7 mouse cellular contexts compared by ENCODE assay signal in genomic region chrX:133734984-133735383, GRCm38 (mm10). TPM values are rescaled to one million over a fixed set of nuclear protein-coding genes. Genes with fewer than 3 reads are reported as not detected.
DNase-seq lines count a peak whose midpoint lies in the region; ATAC-seq and TF ChIP-seq lines count a peak whose summit lies in the region.

No protein-coding gene starts in this region.

- no peaks in the 10 kb centered on the region for H3K36me3 ChIP-seq in G1E (replicated peaks)

- peak; percentile 82 for TF ChIP-seq CTCF in layer of hippocampus, adult 2 months (conservative IDR thresholded peaks at IDR 0.05)
- TF ChIP-seq CTCF in G1E (IDR thresholded peaks at IDR 0.05; ENCODE audit: low read depth, low read length), result peak; percentile 43

- H3K4me1 ChIP-seq in G1E (ENCODE audit: insufficient read depth, low read depth, low read length), result no peaks in the 10 kb centered on the region

- H3K27ac ChIP-seq in layer of hippocampus, adult 2 months, result no peak overlapping the region

- H3K9me3 ChIP-seq in G1E (replicated peaks), result no peaks in the 10 kb centered on the region

- no peak; the same call in 1 of the 2 replicates for ATAC-seq in G1E (ENCODE audit: extremely low read depth, insufficient number of reproducible peaks, low FRiP score, poor library complexity, severe bottlenecking)
- peak; percentile 62 to 64; a peak in 3 of 4 replicates for ATAC-seq in hematopoietic stem cell, adult 5-6 weeks (replicated peaks in 1 of 2; ENCODE audit: insufficient read depth in 1 of 2, low FRiP score in 2 of 2, low TSS enrichment in 1 of 2, low read depth in 1 of 2, poor library complexity in 2 of 2, severe bottlenecking in 2 of 2)

- no peaks in the 10 kb centered on the region for H3K27me3 ChIP-seq in G1E (ENCODE audit: insufficient read depth, low read length)

- DNase-seq in layer of hippocampus, adult 2 months (ENCODE audit: low spot score in 2 of 2), result no peak
- DNase-seq in layer of hippocampus, adult 9-11 months, result no peak
- DNase-seq in G1E (ENCODE audit: low spot score), result no peak
- peak; percentile 24 for DNase-seq in adrenal gland, postnatal 25 days
- peak; percentile 36 for DNase-seq in lung, postnatal 25 days (ENCODE audit: low spot score)
- peak; percentile 5 to 19 for DNase-seq in urinary bladder, postnatal 36 days (ENCODE audit: low spot score in 2 of 2)

- H3K4me3 ChIP-seq in layer of hippocampus, adult 2 months, result no peak overlapping the region
- H3K4me3 ChIP-seq in G1E (ENCODE audit: low read depth, low read length), result no peak overlapping the region

RNA-seq across cellular contexts. Expression of gene Pcdh19, which starts 46.2 kb away (rescaled TPM):
- 10 to 100 TPM; 67.1 to 80.2 TPM for total RNA-seq in layer of hippocampus, adult 2 months (2021)
- total RNA-seq in G1E (2014; fragmentation: Nextera tagmentation) (not detected in 2 replicates), G1E (2017) (under 0.01 TPM in 2 replicates)
- polyA plus RNA-seq in G1E (2012), result not detected in 2 replicates
- total RNA-seq in adrenal gland, postnatal 25 days (2021), result 4.2 and 6.2 TPM in 2 replicates
- total RNA-seq in hematopoietic stem cell, adult 5-6 weeks (2017), result not detected in 2 replicates

Comparison
In these comparisons a context has a peak if more than half of its experiments do, and no peak if none do; other contexts are left out.
1. DNase-seq: peak in adrenal gland, postnatal 25 days (single experiment), lung, postnatal 25 days (single experiment) and urinary bladder, postnatal 36 days (2 of 2); none in layer of hippocampus, adult 2 months (0 of 2), layer of hippocampus, adult 9-11 months (single experiment) and G1E (single experiment).